Mouse (Mus musculus) left cerebral cortex, adult 2 months (tissue): ENCODE measurements at regions not wholly inside any gene's neighbourhood (a gene's known extent, or its start where the extent isn't known, plus 50 kb on each side); places are given as distances from the start of the nearest gene placed in this dataset.

Source experiments
- DNase-seq, 2 experiments: peaks; one replicate each; pipeline ENCODE4 v3.0.0; 2021 to 2022; ENCODE audit warnings: low spot score in 2 of 2, mixed read lengths in 1 of 2; ENCODE audit errors: extremely low spot score in 1 of 2
- H3K27ac ChIP-seq: fragments of 200-600 bp; 2 replicates; pipeline ENCODE4 v1.8.1; 2022
- H3K4me3 ChIP-seq: fragments of 200-600 bp; 2 replicates; pipeline ENCODE4 v1.8.1; 2022
- CTCF ChIP-seq: fragments of 200-600 bp; IDR thresholded peaks from 2 replicates; pipeline ENCODE4 v1.8.1; 2022; ENCODE audit warnings: antibody characterized with exemption, mild to moderate bottlenecking, moderate library complexity
- intact Hi-C: fragments of 180-260 bp; cut with DNase I; formaldehyde crosslinking; loops from one replicate; pipeline ENCODE4 v1.15.1; 2025

DNA sequence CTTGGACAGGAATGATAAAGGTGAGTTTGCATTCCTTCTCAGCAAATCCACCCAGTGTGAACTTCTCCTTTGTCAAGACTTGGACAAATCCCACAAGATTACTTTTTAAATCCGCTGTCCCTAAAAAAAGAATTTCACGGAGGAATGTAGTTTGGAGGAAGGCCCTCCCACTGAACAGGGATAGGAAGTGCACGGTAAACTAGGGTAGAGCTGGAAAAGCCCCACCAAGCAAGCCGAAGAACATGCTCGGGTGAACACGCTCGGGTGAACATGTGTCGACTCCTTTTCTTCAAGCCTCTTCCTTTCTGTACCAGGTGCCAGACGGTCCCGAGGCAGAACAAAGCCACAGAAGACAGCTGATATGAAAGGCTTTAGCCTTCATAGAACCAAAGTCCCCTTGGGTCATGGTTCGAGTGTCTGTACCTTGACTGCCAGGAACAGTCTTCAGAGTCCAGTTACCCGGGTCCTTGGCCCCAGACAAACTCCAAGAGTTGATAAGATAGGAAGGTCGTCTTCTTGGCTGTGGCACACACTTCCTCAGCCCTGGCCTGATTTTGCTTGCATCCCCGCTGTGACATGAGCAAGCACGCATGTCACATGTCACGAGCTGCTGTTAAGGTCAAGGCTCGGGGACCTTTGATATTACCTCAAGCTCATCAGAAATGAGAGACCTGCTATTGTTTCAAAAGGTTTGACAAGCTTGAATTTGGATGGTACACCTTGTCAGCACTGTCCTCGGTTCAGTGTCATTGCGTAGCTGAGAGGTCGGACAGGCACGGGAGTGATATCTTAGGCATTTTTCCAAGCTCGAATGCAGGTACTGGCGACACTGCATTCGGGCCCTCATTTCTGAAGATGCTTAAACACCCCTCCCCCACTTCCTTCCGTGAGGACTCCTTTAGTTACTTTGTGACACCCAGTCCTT lies 51.5 kb upstream of the Ryk start:
- no peak for TF ChIP-seq CTCF
- H3K27ac ChIP-seq, result no peak overlapping the region
- no peak for DNase-seq
- intact Hi-C loops, result no loop called here
- no peak overlapping the region for H3K4me3 ChIP-seq

DNA sequence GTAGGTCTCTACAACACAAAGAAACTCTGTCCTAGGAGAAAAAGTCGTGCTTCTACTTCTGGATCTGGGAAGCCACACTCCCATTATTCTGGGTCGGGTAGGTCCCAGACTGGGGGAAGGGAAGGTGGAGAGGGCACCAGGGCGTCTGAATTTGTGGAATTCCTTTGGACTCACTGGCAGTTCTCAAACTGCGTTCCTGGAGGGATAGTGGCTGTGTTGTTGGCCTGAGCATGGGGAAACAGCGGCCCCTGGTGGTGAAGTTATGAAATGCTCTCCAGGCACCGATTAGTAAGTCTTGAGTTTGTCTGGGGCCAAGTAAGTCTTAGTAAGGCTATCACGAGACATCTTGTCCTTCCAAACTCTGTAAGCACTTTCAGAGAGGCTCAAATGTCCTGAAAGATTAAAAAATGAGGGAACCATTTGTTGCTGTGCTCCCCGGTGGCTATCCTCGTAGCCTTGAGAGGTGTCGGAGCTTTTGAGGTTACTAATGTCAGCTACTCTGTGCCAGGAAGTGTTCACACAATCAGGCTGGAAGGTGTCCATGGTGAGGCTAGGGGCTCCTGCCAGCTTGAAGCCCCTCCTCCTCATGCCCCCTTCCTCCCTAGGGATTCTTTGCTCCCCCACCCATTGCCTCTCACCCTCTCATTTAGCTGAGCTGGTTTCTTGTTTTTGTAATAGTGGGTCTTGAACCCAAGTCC lies 50.2 kb upstream of the Ryk start:
- no peak; the same call in none of the 2 replicates for TF ChIP-seq CTCF
- H3K4me3 ChIP-seq, result no peak overlapping the region

More for the DNA sequence above, 50.2 kb upstream of the Ryk start:
- peak; percentile 85 to 89 for DNase-seq
- no peak overlapping the region for H3K27ac ChIP-seq
- intact Hi-C loops, result loop anchor here (1.0 to 2.0 kb wide), 3 partner anchors 69 to 148 kb away; no protein-coding TSS in a partner anchor
